Mouse (Mus musculus) embryonic fibroblast, embryonic 13.5 days (primary cell): ENCODE measurements around the gene Prkcg.

ENCODE experiments used
- CTCF ChIP-seq: IDR thresholded peaks from 2 replicates; pipeline ENCODE4 v1.5.1; 2011; ENCODE audit warnings: mild to moderate bottlenecking, control low read depth, low read length, moderate library complexity, borderline replicate concordance; ENCODE audit not compliant: insufficient read depth
- POLR2A ChIP-seq: IDR thresholded peaks from 2 replicates; pipeline ENCODE4 v1.6.1; 2011; ENCODE audit warnings: low read depth, mild to moderate bottlenecking, control low read depth, low read length, moderate library complexity

GRCm38 (mm10) chr7:3331581-3332223, 42.7 kb downstream of the Prkcg start:
- TF ChIP-seq POLR2A (0 out of 2 replicates have a peak, but pooled peaks have one; percentile 24), CTCF (no peak)
